Mouse (Mus musculus) CD4-positive naive resting alpha-beta T cell, adult 76 days (primary cell): ENCODE data around the gene Fbf1. TPM values are rescaled to one million over a fixed set of nuclear protein-coding genes. Genes with fewer than 3 reads are reported as not detected.

Experiments used
- total RNA-seq: library from RNA; stranded (reverse); gene quantifications from one replicate; pipeline ENCODE4 v1.2.4, GENCODE M21; 2023

Gene Fbf1
- 19.2 TPM for total RNA-seq

GRCm38 (mm10) chr11:116167884-116168439, at the start of gene Fbf1:
TSS of gene Fbf1 (minus strand) at chr11:116168166.

DNA sequence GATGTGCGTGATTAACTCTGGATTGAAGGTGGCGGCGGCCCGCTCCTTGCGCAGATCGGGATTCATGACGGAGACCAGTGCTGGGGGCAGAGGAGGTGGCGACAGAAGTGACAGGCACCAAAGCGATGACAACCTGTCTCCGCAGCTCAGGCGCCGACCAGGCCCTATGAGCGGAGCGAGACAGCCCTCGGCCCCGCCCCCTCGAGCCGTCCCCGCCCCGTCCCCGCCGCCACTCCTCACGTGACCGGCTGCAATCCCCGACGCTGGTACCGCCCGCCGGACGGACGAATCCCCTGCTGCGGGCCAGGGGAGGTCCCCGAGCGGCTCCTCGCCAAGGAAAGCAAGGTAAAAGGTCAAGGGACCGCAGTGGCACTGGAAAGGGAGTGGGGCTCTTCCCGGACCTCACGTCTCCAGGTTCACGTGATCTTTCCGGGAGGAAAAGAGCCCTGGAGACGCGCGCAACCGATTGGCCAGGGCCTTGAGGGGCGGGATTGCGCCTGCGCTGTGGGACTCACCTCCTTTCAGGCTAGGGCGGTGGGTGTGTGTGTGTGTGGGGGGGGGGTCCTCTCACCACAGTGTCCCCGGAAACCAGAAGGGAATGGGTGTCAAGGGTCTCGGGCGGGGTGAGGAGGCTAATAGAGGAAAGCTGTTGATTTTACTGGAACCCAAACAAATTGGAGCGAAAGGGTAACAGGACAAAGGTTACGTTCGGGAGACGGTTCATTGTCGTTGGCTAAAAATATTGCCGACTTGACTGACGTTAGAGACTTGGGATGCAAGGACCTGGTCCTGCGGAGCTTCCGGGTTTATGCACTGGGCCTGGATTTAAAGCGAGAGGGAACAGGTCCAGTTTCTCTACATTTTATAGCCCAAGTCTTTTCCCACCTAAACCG, 30.9 kb upstream of the Fbf1 start, which contains the start of the genes Ten1 and Acox1:
Gene Ten1, plus strand, starts transcription at position 217 of the 893 bp plus-strand sequence.
Gene Acox1, minus strand, starts transcription at position 407 of the 893 bp plus-strand sequence.

GRCm38 (mm10) chr11:116138468-116139138, 29.4 kb downstream of the Fbf1 start, which contains the start of gene Mrpl38:
TSS of gene Mrpl38 (minus strand) at chr11:116138868.

GRCm38 (mm10) chr11:116130488-116131205, 37.3 kb downstream of the Fbf1 start, which contains the start of gene Trim65:
TSS of gene Trim65 (minus strand) at chr11:116131128.

DNA sequence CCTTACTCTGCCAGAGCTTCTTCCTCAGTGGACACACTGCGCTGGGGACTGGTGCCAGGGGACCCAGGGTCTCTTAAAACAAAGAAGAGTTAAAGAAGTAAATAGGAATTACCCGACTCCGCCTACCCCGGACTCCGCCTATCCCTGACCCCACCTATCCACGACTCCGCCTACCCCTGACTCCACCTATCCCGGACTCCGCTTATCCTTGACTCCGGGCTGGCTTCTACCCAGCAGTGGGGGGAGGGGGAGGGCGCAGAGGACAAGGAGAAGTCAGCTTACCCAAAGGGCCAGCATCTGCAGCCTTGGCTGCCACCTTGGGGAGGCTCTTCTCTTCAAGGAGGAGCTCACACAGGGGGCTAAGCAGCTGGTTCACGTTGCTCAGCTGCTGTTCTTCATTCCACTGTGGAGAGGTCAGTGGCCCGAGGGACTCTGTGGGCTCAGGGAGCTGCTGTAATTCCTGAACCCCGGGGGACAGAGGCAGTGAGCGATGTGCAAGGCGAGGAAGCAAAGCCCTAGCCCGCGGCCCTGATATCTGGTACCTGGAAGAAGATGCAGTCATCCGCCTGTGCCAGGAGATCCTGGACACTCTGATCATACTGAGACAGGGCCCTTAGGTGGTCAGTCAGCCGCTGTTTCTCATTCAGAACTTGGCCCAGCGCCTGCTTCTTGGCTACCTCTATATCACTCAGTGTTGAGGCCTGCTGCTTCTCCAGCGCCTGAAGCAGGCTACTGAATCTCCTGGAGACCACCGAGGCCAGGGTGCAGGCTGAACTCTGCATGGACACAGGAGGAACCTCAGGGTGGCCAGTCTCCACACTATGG, 40.6 kb downstream of the Fbf1 start, which contains the start of gene Trim47:
Gene Trim47, minus strand, starts transcription at position 55 of the 825 bp plus-strand sequence.

Other genes starting within 250 kb of the Fbf1 start
- gene Sap30bp, start 234.9 kb downstream of the Fbf1 start, total RNA-seq, result 56.8 TPM
- 18.0 TPM for gene Recql5, start 234.7 kb downstream of the Fbf1 start, total RNA-seq
- not detected for gene Itgb4, start 193.5 kb downstream of the Fbf1 start, total RNA-seq
- gene Galk1, start 155.4 kb downstream of the Fbf1 start, total RNA-seq, result 12.6 TPM
- 1,542 TPM for gene H3f3b, start 140.2 kb downstream of the Fbf1 start, total RNA-seq
- gene Unk, start 137.8 kb downstream of the Fbf1 start, total RNA-seq, result 62.9 TPM
- gene Unc13d, start 90.2 kb downstream of the Fbf1 start, total RNA-seq, result 71.6 TPM
- gene Wbp2, start 81.2 kb downstream of the Fbf1 start, total RNA-seq, result 192 TPM
- 0.73 TPM for gene Trim47, start 41.0 kb downstream of the Fbf1 start, total RNA-seq
- 30.5 TPM for gene Trim65, start 37.0 kb downstream of the Fbf1 start, total RNA-seq
- gene Mrpl38, start 29.3 kb downstream of the Fbf1 start, total RNA-seq, result 49.6 TPM
- 31.4 TPM for gene Ten1, start 30.7 kb upstream of the Fbf1 start, total RNA-seq
- gene Acox1, start 30.9 kb upstream of the Fbf1 start, total RNA-seq, result 40.6 TPM
- gene Evpl, start 69.9 kb upstream of the Fbf1 start, total RNA-seq, result 0.35 TPM
- gene Srp68, start 106.1 kb upstream of the Fbf1 start, total RNA-seq, result 63.1 TPM
- gene Galr2, start 112.8 kb upstream of the Fbf1 start, total RNA-seq, result not detected
- 46.1 TPM for gene Exoc7, start 139.1 kb upstream of the Fbf1 start, total RNA-seq
- 0.29 TPM for gene Foxj1, start 167.2 kb upstream of the Fbf1 start, total RNA-seq
- gene Rnf157, start 244.9 kb upstream of the Fbf1 start, total RNA-seq, result 13.9 TPM